Mouse (Mus musculus) liver, embryonic 11.5 days (tissue): ENCODE data around the gene Galnt11. TPM values are rescaled to one million over a fixed set of nuclear protein-coding genes. Genes with fewer than 3 reads are reported as not detected.
"Not testable (repeated sequence)": the region's sequence is repeated elsewhere in the genome, so short reads cannot be mapped to it uniquely, and the experiment has no call there.

Experiments
- ATAC-seq: fragments of 200-750 bp; cut with Nextera tagmentation; replicated peaks from 2 replicates; pipeline ENCODE4 v1.8.0; 2017; ENCODE audit warnings: moderate number of reproducible peaks, mild to moderate bottlenecking, moderate TSS enrichment, moderate library complexity; ENCODE audit not compliant: low FRiP score
- DNase-seq: peaks from one replicate; pipeline ENCODE4 v3.0.0-alpha.2; 2017; ENCODE audit warnings: low spot score
- H3K27ac ChIP-seq: fragments of 300-500 bp; sonication (generic); 2 replicates; pipeline ENCODE4 v1.5.1; 2014; ENCODE audit warnings: mild to moderate bottlenecking, low read depth, low read length, control low read depth
- H3K27me3 ChIP-seq: fragments of 300-500 bp; sonication (generic); replicated peaks from 2 replicates; pipeline ENCODE4 v1.6.1; 2014; ENCODE audit warnings: low read length, mixed read lengths; ENCODE audit not compliant: control insufficient read depth, insufficient read depth
- H3K36me3 ChIP-seq: fragments of 300-500 bp; sonication (generic); 2 replicates; pipeline ENCODE4 v1.6.1; 2014; ENCODE audit warnings: mild to moderate bottlenecking, low read length, moderate library complexity, mixed read lengths; ENCODE audit not compliant: control insufficient read depth, insufficient read depth
- H3K4me1 ChIP-seq: fragments of 300-500 bp; sonication (generic); replicated peaks from 2 replicates; pipeline ENCODE4 v1.6.1; 2014; ENCODE audit warnings: low read length, mixed read lengths; ENCODE audit not compliant: control insufficient read depth, insufficient read depth
- H3K4me2 ChIP-seq: fragments of 300-500 bp; sonication (generic); 2 replicates; pipeline ENCODE4 v1.6.1; 2014; ENCODE audit warnings: mild to moderate bottlenecking, control low read depth, moderate library complexity
- H3K4me3 ChIP-seq: fragments of 300-500 bp; sonication (generic); 2 replicates; pipeline ENCODE4 v1.5.1; 2014; ENCODE audit warnings: low read depth, low read length, control low read depth
- H3K9ac ChIP-seq: fragments of 300-500 bp; sonication (generic); 2 replicates; pipeline ENCODE4 v1.6.1; 2014; ENCODE audit warnings: low read depth, low read length, control low read depth
- H3K9me3 ChIP-seq: fragments of 300-500 bp; sonication (generic); 2 replicates; pipeline ENCODE4 v1.6.1; 2016; ENCODE audit warnings: low read length, inconsistent platforms, mixed read lengths; ENCODE audit not compliant: control insufficient read depth
- WGBS: fragments of 180-500 bp; shearing (Covaris S2); extraction: QIAGEN DNeasy Blood & Tissue Kit; methylation state at CpG from one replicate; pipeline ENCODE4 v1.1.7; 2014; 5-methylcytosine and 5-hydroxymethylcytosine counted together
- polyA plus RNA-seq: library from polyadenylated mRNA; unstranded; fragments of >200 nt; fragmentation: Nextera tagmentation; extraction: Ambion mirVana; gene quantifications from 2 replicates; pipeline ENCODE4 v1.2.1, GENCODE M21; 2014

The Galnt11 gene
- polyA plus RNA-seq = 14.9 and 15.4 TPM in 2 replicates

- peak within 1 kb of the TSS; percentile 70 for H3K4me3 ChIP-seq
- WGBS = 84% methylated on average over 3 of the region's 3 CpGs
- H3K9ac ChIP-seq = peak within 1 kb of the TSS; percentile 76
- no peaks in the 10 kb centered on the region for H3K36me3 ChIP-seq
- H3K9me3 ChIP-seq = no peaks in the 10 kb centered on the region
- ATAC-seq (no peak), DNase-seq (no peak)
- peak within 1 kb of the TSS; percentile 64; the same call in 1 of the 2 replicates for H3K27ac ChIP-seq
- peak within 1 kb of the TSS; percentile 79 for H3K4me2 ChIP-seq
- H3K27me3 ChIP-seq = no peaks in the 10 kb centered on the region
- H3K4me1 ChIP-seq = no peaks in the 10 kb centered on the region; the same call in 1 of the 2 replicates
Observed at GRCm38 (mm10) chr5:25221604-25222003, at the start of gene Galnt11. Gene Galnt11 (plus strand): TSS chr5:25221904.

GRCm38 (mm10) chr5:25177937-25178336 is 43.8 kb upstream of the Galnt11 start:
- not testable (repeated sequence) for DNase-seq, H3K9ac ChIP-seq, H3K36me3 ChIP-seq, H3K4me3 ChIP-seq, ATAC-seq, H3K4me1 ChIP-seq, H3K27me3 ChIP-seq, H3K9me3 ChIP-seq, H3K4me2 ChIP-seq, H3K27ac ChIP-seq
- 90% methylated on average over 5 of the region's 5 CpGs for WGBS

GRCm38 (mm10) chr5:25178543-25178942 is 43.2 kb upstream of the Galnt11 start:
- H3K4me1 ChIP-seq, H3K4me2 ChIP-seq, ATAC-seq, H3K36me3 ChIP-seq, DNase-seq, H3K27me3 ChIP-seq, H3K27ac ChIP-seq, H3K9me3 ChIP-seq, H3K4me3 ChIP-seq, H3K9ac ChIP-seq: not testable (repeated sequence)
- 93% methylated on average over 4 of the region's 4 CpGs for WGBS

- no peak overlapping the region for H3K4me2 ChIP-seq
Observed at GRCm38 (mm10) chr5:25179284-25179683, 42.4 kb upstream of the Galnt11 start.

GRCm38 (mm10) chr5:25179936-25180488 is 41.7 kb upstream of the Galnt11 start:
- Histone ChIP-seq H3K4me2 (no peak overlapping the region), H3K9ac (no peak overlapping the region), H3K4me3 (no peak overlapping the region), H3K4me1 (no peaks in the 10 kb centered on the region), H3K27me3 (no peaks in the 10 kb centered on the region), H3K27ac (no peak overlapping the region), H3K36me3 (no peaks in the 10 kb centered on the region), H3K9me3 (no peaks in the 10 kb centered on the region)
- WGBS = 88% methylated on average over 3 of the region's 3 CpGs
- ATAC-seq (no peak), DNase-seq (no peak)

More at GRCm38 (mm10) chr5:25179284-25179683, 42.4 kb upstream of the Galnt11 start:
- H3K36me3 ChIP-seq = no peaks in the 10 kb centered on the region
- H3K27me3 ChIP-seq = no peaks in the 10 kb centered on the region
- no peak overlapping the region for H3K27ac ChIP-seq
- H3K4me1 ChIP-seq = no peaks in the 10 kb centered on the region
- DNase-seq (no peak), ATAC-seq (no peak)
- 87% methylated on average over 4 of the region's 4 CpGs for WGBS
- no peak overlapping the region for H3K4me3 ChIP-seq
- H3K9ac ChIP-seq = no peak overlapping the region
- no peaks in the 10 kb centered on the region for H3K9me3 ChIP-seq

- no peak for ATAC-seq
- Histone ChIP-seq H3K4me2 (no peak within 1 kb of the TSS), H3K36me3 (no peaks in the 10 kb centered on the region), H3K9ac (no peak within 1 kb of the TSS), H3K27me3 (no peaks in the 10 kb centered on the region), H3K4me3 (no peak within 1 kb of the TSS), H3K9me3 (no peaks in the 10 kb centered on the region), H3K4me1 (no peaks in the 10 kb centered on the region), H3K27ac (no peak within 1 kb of the TSS)
- 61% methylated on average over 1 of the region's 1 CpGs for WGBS
- DNase-seq = no peak
Observed at GRCm38 (mm10) chr5:25181004-25181531, 40.6 kb upstream of the Galnt11 start, which contains the start of gene Galntl5. Gene Galntl5 (plus strand): TSS chr5:25181460.

- WGBS = 83% methylated on average over 4 of the region's 4 CpGs
- Histone ChIP-seq H3K4me2 (no peak overlapping the region), H3K4me3 (no peak overlapping the region), H3K9me3 (no peaks in the 10 kb centered on the region), H3K27me3 (no peaks in the 10 kb centered on the region), H3K9ac (no peak overlapping the region), H3K4me1 (no peaks in the 10 kb centered on the region), H3K36me3 (no peaks in the 10 kb centered on the region), H3K27ac (no peak overlapping the region)
- ATAC-seq (no peak), DNase-seq (no peak)
Observed at GRCm38 (mm10) chr5:25183595-25183994, 38.1 kb upstream of the Galnt11 start.

- H3K4me2 ChIP-seq = no peak overlapping the region
- no peak overlapping the region for H3K4me3 ChIP-seq
- no peaks in the 10 kb centered on the region for H3K9me3 ChIP-seq
- H3K36me3 ChIP-seq = no peaks in the 10 kb centered on the region
- no peak overlapping the region for H3K27ac ChIP-seq
- no peak overlapping the region for H3K9ac ChIP-seq
- H3K4me1 ChIP-seq = no peaks in the 10 kb centered on the region
- ATAC-seq = no peak
- WGBS = 54% methylated on average over 2 of the region's 2 CpGs
- no peaks in the 10 kb centered on the region for H3K27me3 ChIP-seq
- no peak for DNase-seq
Observed at GRCm38 (mm10) chr5:25184594-25184993, 37.1 kb upstream of the Galnt11 start.

GRCm38 (mm10) chr5:25187727-25188126 is 34.0 kb upstream of the Galnt11 start:
- Histone ChIP-seq H3K9ac (no peak overlapping the region), H3K4me2 (no peak overlapping the region)

More at GRCm38 (mm10) chr5:25187727-25188126, 34.0 kb upstream of the Galnt11 start:
- no peaks in the 10 kb centered on the region for H3K4me1 ChIP-seq
- no peak overlapping the region for H3K27ac ChIP-seq
- H3K4me3 ChIP-seq = no peak overlapping the region
- H3K27me3 ChIP-seq = no peaks in the 10 kb centered on the region
- ATAC-seq (no peak), DNase-seq (no peak)
- no peaks in the 10 kb centered on the region for H3K9me3 ChIP-seq
- no peaks in the 10 kb centered on the region for H3K36me3 ChIP-seq
